Mouse (Mus musculus) bone marrow, adult 2 months (tissue): ENCODE results near the gene Rpl37a. TPM values are rescaled to one million over a fixed set of nuclear protein-coding genes. Genes with fewer than 3 reads are reported as not detected.
A peak's percentile ranks its signal among the peaks of the same experiment; 100 is the strongest.

Experiments
- H3K27ac ChIP-seq: fragments of 200-500 bp; 2 replicates; pipeline ENCODE4 v1.5.1; 2012; ENCODE audit warnings: low read depth, mild to moderate bottlenecking, control low read depth, inconsistent platforms, low read length; ENCODE audit not compliant: control insufficient read depth, poor library complexity, insufficient read depth
- H3K4me1 ChIP-seq: fragments of 200-500 bp; 2 replicates; pipeline ENCODE4 v1.6.1; 2011; ENCODE audit warnings: low read length; ENCODE audit not compliant: control insufficient read depth, insufficient read depth
- H3K4me3 ChIP-seq: fragments of 200-500 bp; replicated peaks from 2 replicates; pipeline ENCODE3; 2011; ENCODE audit warnings: mild to moderate bottlenecking, low read depth, low read length, control low read depth; ENCODE audit not compliant: control insufficient read depth
- CTCF ChIP-seq: fragments of 200-500 bp; IDR thresholded peaks from 2 replicates; pipeline ENCODE4 v1.5.1; 2011; ENCODE audit warnings: low read length, control low read depth; ENCODE audit not compliant: control insufficient read depth, insufficient read depth
- POLR2A ChIP-seq: fragments of 200-500 bp; IDR thresholded peaks from 2 replicates; pipeline ENCODE4 v1.6.1; 2011; ENCODE audit warnings: low read depth, mild to moderate bottlenecking, control low read depth, low read length, borderline replicate concordance; ENCODE audit not compliant: control insufficient read depth
- WGBS: fragments of 180-500 bp; shearing (Covaris S2); methylation state at CpG from one replicate; pipeline ENCODE4 v1.1.7; 2018; 5-methylcytosine and 5-hydroxymethylcytosine counted together
- polyA plus RNA-seq: library from polyadenylated mRNA; stranded (reverse); fragments of >200 nt; gene quantifications from 2 replicates; pipeline ENCODE4 v1.2.4, GENCODE M21; 2011; ENCODE audit warnings: low replicate concordance; ENCODE audit not compliant: missing spikeins, insufficient read depth, insufficient read length

Gene Rpl37a
- polyA plus RNA-seq = 705 and 1,372 TPM in 2 replicates

DNA sequence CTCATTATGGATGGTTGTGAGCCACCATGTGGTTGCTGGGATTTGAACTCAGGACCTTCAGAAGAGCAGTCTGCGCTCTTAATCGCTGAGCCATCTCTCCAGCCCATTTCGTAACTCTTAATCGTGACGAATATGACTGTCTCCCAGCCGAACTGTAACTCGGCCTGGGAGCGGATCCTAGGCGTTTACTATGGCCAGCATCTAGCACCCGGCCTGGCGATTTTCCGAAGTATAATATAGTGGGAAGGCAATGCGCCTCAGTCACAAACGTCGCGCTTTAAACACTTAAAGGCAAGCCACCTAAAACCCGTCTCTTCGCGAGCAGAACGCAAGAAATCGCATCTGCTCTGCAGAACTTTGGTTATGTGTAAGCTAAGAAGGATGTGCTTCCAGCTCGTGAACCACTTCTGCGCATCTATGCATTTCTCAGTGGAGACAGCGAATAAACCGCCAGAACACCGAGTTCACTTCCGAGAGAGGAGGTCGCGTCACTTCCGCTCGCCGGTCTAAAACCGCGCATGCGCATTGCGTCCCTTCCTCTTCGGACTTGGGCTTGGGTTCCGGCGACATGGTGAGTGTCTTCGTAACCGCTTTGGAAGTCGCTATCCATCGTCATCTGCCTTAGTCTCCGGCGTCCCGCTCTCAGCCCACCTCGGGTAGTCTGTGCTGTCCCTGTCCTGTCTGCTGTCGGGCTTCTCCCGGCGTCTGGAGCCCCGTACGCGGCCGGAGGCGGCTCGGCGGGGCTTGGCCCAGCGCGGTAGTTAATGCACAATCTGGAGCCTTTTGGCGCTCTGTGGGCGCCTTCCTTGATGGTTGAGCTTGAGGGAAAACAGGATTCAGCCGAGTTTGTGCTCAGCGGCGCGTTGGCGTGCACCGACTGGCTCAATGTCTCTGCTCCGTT is at the start of gene Rpl37a:
TSS of gene Rpl37a (plus strand) at position 538 of the 901 bp plus-strand sequence.
- TF ChIP-seq CTCF (no peak), POLR2A (peak; percentile 88)
- H3K4me3 ChIP-seq = peak within 1 kb of the TSS; percentile 83
- no peaks in the 10 kb centered on the region; the same call in 1 of the 2 replicates for H3K4me1 ChIP-seq
- WGBS = 3% methylated on average over 68 of the region's 68 CpGs
- peak within 1 kb of the TSS; percentile 80 for H3K27ac ChIP-seq

DNA sequence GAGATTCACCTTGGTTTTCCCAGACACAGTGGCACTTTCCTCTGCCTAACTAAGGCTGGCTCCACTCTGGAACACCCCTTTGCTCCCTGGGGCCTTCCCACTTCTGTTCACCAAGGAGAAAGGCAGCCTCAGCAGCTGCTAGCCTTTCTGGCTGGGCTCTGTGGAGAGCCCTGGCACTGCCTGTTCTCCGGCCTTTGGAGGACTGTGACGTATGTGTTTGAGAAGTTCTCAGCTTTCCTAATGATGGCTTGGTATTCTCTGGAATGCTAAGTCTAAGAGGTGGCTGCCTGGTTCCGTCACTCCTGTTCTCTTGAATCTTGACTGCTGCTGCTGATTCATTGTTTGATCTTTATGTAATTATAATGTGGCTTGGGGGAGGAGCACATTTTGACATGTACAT is 38.0 kb upstream of the Rpl37a start:
- no peaks in the 10 kb centered on the region for H3K4me1 ChIP-seq
- no peak overlapping the region for H3K27ac ChIP-seq
- no peak for TF ChIP-seq CTCF
- no peak for TF ChIP-seq POLR2A
- no peak overlapping the region for H3K4me3 ChIP-seq
- WGBS = 80% methylated on average over 3 of the region's 3 CpGs

DNA sequence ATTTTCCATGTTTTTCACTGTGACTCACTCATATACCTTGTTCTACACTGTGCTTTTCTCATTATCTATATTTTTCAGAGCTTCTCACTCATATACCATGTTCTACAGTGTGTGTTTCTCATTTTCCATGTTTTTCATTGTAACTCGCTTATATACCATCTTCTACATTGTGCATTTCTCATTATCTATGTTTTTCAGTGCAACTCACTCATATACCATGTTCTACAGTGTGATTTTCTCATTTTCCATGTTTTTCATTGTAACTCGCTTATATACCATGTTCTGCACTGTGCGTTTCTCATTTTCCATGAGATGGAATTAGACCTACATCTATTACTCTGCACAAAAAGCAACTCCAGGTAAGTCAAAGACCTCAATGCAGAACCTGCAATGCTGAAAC is 14.8 kb upstream of the Rpl37a start:
- H3K27ac ChIP-seq = no peak overlapping the region
- TF ChIP-seq POLR2A (no peak), CTCF (no peak)
- H3K4me1 ChIP-seq = no peaks in the 10 kb centered on the region
- WGBS = 46% methylated on average over 3 of the region's 3 CpGs
- H3K4me3 ChIP-seq = no peak overlapping the region

DNA sequence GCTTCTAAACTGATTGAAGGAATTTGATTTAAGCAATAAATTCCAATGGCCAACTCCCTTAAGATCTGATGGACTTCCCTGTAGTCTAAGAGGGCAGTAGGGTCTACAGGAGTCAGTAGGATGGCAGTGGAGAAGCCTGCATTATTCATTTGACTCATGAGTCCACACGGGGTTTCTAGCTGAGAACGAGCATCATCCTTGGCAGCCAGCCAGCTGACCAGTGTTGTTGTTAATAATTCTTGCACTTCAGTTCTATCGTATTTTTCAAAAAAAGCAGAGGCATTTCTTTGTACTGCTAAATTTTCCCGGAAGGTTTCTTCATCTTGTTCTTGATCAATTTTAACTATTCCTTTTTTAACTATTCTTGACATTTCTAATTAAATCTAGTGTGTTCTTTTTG is 12.4 kb upstream of the Rpl37a start:
- H3K4me1 ChIP-seq = no peaks in the 10 kb centered on the region
- H3K27ac ChIP-seq = no peak overlapping the region
- TF ChIP-seq POLR2A = no peak
- TF ChIP-seq CTCF = no peak
- WGBS = 76% methylated on average over 4 of the region's 4 CpGs
- H3K4me3 ChIP-seq = no peak overlapping the region

DNA sequence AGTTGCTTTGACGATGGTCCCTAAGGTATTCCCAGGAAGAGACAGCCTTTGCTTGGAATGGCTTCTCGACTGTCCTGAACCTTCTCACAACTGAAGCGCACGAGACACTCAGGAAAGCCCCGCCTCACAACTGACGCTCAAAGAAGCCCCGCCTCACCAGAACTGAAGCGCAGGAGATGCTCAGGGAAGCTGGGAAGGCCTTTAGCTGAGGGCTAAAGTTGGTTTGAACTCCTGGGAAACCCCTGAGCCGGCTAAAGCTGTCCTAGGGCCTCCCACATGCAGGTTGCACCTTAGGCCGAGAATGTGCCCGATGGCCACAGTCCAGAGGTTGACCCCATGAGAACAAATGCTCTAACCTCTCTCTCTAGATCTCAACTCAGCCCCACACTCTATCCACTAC is 10.6 kb upstream of the Rpl37a start, which contains the start of gene Ankar:
TSS of gene Ankar (minus strand) at position 101 of the 400 bp plus-strand sequence.
- 81% methylated on average over 11 of the region's 11 CpGs for WGBS
- H3K4me3 ChIP-seq = no peak within 1 kb of the TSS
- no peaks in the 10 kb centered on the region for H3K4me1 ChIP-seq
- TF ChIP-seq CTCF = no peak
- no peak for TF ChIP-seq POLR2A
- H3K27ac ChIP-seq = no peak within 1 kb of the TSS

DNA sequence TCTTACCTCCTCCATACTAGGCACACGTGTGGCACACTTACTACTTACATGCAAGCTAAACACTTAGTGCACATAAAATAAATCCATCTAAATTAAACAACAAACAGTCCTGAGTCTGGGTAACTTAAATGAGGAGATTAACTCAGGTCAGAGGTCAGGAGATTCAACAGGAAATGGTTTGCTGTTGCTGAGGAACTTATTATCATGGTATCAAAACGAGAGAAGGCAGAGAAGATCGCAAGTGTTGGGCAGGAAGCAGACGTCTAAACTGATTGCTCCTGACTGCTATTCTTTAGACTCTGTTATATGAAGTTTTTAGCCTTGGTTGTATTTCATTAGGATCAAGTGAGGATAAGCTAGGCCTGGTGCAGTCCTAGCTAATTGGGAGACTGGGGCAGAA is 3.6 kb upstream of the Rpl37a start:
- 40% methylated on average over 4 of the region's 4 CpGs for WGBS
- no peak overlapping the region for H3K27ac ChIP-seq
- H3K4me3 ChIP-seq = no peak overlapping the region
- H3K4me1 ChIP-seq = no peaks in the 10 kb centered on the region
- TF ChIP-seq CTCF = no peak
- TF ChIP-seq POLR2A = no peak

DNA sequence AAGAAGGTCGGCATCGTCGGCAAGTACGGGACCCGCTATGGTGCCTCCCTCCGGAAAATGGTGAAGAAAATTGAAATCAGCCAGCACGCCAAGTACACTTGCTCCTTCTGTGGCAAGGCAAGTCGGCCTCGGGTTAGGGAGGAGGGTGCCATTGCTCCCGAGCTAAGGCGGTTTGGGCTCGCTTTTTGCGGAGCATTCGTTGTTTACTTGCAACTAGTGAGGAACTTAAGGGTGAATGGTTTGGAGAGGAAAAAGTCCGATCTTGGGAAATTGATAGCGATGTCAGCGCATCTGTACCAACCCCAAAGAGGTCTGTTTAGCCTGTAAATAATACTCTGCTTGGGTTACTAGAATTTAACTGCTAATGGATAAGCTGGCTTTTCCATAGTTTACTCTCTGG is 594 bp downstream of the Rpl37a start:
- H3K27ac ChIP-seq = peak overlapping the region; percentile 65
- TF ChIP-seq CTCF = no peak
- TF ChIP-seq POLR2A = no peak
- no peaks in the 10 kb centered on the region; the same call in 1 of the 2 replicates for H3K4me1 ChIP-seq
- WGBS = under 1% methylated on average over 17 of the region's 17 CpGs
- H3K4me3 ChIP-seq = peak overlapping the region; percentile 83

DNA sequence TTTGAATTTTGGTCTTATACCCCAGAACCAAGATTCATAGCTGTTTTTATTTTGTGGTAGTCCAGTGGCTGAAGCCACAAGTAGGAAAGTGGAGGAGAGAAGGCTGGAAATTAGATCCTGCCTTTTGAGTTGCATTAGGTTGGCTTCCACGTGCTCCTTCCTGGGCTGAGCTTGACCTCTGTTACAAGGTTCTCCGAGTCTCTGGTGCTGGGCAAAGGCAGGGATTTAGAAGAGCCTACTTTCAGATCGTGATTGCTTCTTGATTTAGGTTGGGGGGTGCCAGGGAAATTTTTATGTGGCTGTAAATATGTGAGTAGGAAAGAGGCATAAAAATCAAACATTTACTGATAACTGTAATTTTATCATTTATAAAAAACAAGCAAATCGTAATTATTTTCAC is 3.5 kb downstream of the Rpl37a start:
- TF ChIP-seq CTCF = no peak
- TF ChIP-seq POLR2A = no peak
- 73% methylated on average over 4 of the region's 4 CpGs for WGBS

DNA sequence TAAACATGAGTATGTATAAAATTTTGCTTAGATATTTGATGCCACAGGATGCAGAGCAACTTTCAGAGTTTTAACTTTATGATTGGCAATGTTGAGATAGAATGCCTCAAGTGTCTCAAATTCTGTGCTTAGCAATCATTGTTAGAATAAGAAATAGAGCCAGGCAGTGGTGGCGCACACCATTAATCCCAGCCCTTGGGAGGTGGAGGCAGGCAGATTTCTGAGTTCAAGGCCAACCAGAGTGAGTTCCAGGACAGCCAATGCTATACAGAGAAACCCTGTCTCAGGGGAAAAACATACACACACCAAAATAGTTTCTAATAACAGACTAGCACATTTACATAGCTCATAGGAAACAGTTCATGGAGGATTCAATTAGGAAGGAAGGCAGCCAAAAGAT is 4.0 kb downstream of the Rpl37a start:
- TF ChIP-seq CTCF = no peak
- no peak for TF ChIP-seq POLR2A
- 94% methylated on average over 1 of the region's 1 CpGs for WGBS
- no peak overlapping the region for H3K27ac ChIP-seq

More for the DNA sequence above, 3.5 kb downstream of the Rpl37a start:
- Histone ChIP-seq H3K4me3 (no peak overlapping the region), H3K4me1 (no peaks in the 10 kb centered on the region; the same call in 1 of the 2 replicates), H3K27ac (no peak overlapping the region)

More for the DNA sequence above, 4.0 kb downstream of the Rpl37a start:
- Histone ChIP-seq H3K4me1 (no peaks in the 10 kb centered on the region; the same call in 1 of the 2 replicates), H3K4me3 (no peak overlapping the region)
